Mouse (Mus musculus) neural tube, embryonic 12.5 days (tissue): ENCODE measurements around the gene Tbc1d4. TPM values are rescaled to one million over a fixed set of nuclear protein-coding genes. Genes with fewer than 3 reads are reported as not detected.
A peak's percentile ranks its signal among the peaks of the same experiment; 100 is the strongest.
"Not testable (repeated sequence)": the region's sequence is repeated elsewhere in the genome, so short reads cannot be mapped to it uniquely, and the experiment has no call there.

Experiments used
- ATAC-seq: fragments of 200-750 bp; cut with Nextera tagmentation; 2 replicates; pipeline ENCODE4 v1.8.0; 2017; ENCODE audit warnings: low read depth, mild to moderate bottlenecking, moderate TSS enrichment, moderate library complexity; ENCODE audit not compliant: low FRiP score
- H3K27ac ChIP-seq: fragments of 300-500 bp; sonication (generic); 2 replicates; pipeline ENCODE4 v1.5.1; 2016
- H3K27me3 ChIP-seq: fragments of 300-500 bp; sonication (generic); replicated peaks from 2 replicates; pipeline ENCODE4 v1.6.1; 2016; ENCODE audit warnings: mild to moderate bottlenecking
- H3K36me3 ChIP-seq: fragments of 300-500 bp; sonication (generic); 2 replicates; pipeline ENCODE4 v1.6.1; 2016; ENCODE audit warnings: mild to moderate bottlenecking
- H3K4me1 ChIP-seq: fragments of 300-500 bp; sonication (generic); 2 replicates; pipeline ENCODE4 v1.6.1; 2016
- H3K4me2 ChIP-seq: fragments of 300-500 bp; sonication (generic); replicated peaks from 2 replicates; pipeline ENCODE4 v1.6.1; 2016; ENCODE audit warnings: mild to moderate bottlenecking
- H3K4me3 ChIP-seq: fragments of 300-500 bp; sonication (generic); 2 replicates; pipeline ENCODE4 v1.5.1; 2016
- H3K9ac ChIP-seq: fragments of 300-500 bp; sonication (generic); 2 replicates; pipeline ENCODE4 v1.6.1; 2016; ENCODE audit warnings: mild to moderate bottlenecking
- H3K9me3 ChIP-seq: fragments of 300-500 bp; sonication (generic); 2 replicates; pipeline ENCODE4 v1.6.1; 2016; ENCODE audit warnings: mild to moderate bottlenecking
- WGBS: fragments of 180-500 bp; shearing (Covaris S2); methylation state at CpG from one replicate; pipeline ENCODE4 v1.1.7; 2016; 5-methylcytosine and 5-hydroxymethylcytosine counted together
- polyA plus RNA-seq: library from polyadenylated mRNA; unstranded; fragments of >200 nt; fragmentation: Nextera tagmentation; extraction: Ambion mirVana; gene quantifications from 2 replicates; pipeline ENCODE4 v1.2.1, GENCODE M21; 2016

Tbc1d4 gene
- polyA plus RNA-seq, 1 experiment from 2014 or later, result 5.8 TPM

- H3K4me2 ChIP-seq, result no peak overlapping the region
- no peak overlapping the region for H3K9ac ChIP-seq
- no peaks in the 10 kb centered on the region for H3K27me3 ChIP-seq
- 85% methylated on average over 5 of the region's 5 CpGs for WGBS
- no peak overlapping the region for H3K27ac ChIP-seq
- no peaks in the 10 kb centered on the region for H3K36me3 ChIP-seq
- H3K9me3 ChIP-seq, result no peaks in the 10 kb centered on the region
- H3K4me3 ChIP-seq, result no peak overlapping the region
- no peaks in the 10 kb centered on the region for H3K4me1 ChIP-seq
- ATAC-seq, result no peak
These were observed 17.9 kb downstream of the Tbc1d4 start for GRCm38 (mm10) chr14:101591101-101591500.

GRCm38 (mm10) chr14:101588209-101588991 is 20.6 kb downstream of the Tbc1d4 start:
- H3K4me1 ChIP-seq, H3K27me3 ChIP-seq, ATAC-seq, H3K4me3 ChIP-seq, H3K27ac ChIP-seq, H3K36me3 ChIP-seq, H3K9ac ChIP-seq, H3K4me2 ChIP-seq, H3K9me3 ChIP-seq: not testable (repeated sequence)
- 87% methylated on average over 3 of the region's 4 CpGs for WGBS

GRCm38 (mm10) chr14:101587366-101588040 is 21.5 kb downstream of the Tbc1d4 start:
- 54% methylated on average over 4 of the region's 6 CpGs for WGBS
- not testable (repeated sequence) for H3K9ac ChIP-seq, H3K27ac ChIP-seq, H3K4me2 ChIP-seq, H3K36me3 ChIP-seq, H3K27me3 ChIP-seq, ATAC-seq, H3K4me1 ChIP-seq, H3K9me3 ChIP-seq, H3K4me3 ChIP-seq

- 80% methylated on average over 7 of the region's 7 CpGs for WGBS
- no peak for ATAC-seq
- H3K4me2 ChIP-seq, result no peak overlapping the region
- H3K36me3 ChIP-seq, result no peaks in the 10 kb centered on the region
- no peak overlapping the region for H3K9ac ChIP-seq
- H3K4me1 ChIP-seq, result no peaks in the 10 kb centered on the region
- H3K27me3 ChIP-seq, result no peaks in the 10 kb centered on the region
- no peak overlapping the region for H3K27ac ChIP-seq
- H3K4me3 ChIP-seq, result no peak overlapping the region
- H3K9me3 ChIP-seq, result no peaks in the 10 kb centered on the region
These were observed 22.9 kb downstream of the Tbc1d4 start for GRCm38 (mm10) chr14:101586096-101586495.

DNA sequence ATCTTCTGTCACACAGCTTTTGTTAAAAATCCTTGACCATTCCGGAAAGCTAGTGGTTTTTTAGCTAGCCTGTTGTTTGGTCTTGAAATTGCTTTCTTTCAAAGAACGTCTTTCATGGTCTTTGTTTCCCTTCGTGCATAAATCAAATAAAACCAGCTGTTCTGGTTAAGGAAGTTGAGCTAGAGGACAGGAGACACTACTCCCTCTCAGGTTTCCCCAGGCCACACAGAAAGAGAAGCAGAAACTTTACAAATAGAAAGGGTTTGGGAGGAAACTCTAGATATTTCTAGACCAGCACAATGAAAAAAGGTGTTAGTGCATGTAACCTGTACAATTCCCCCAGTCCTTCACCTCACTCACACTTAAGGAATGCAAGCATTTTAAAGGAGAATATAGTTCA is 33.3 kb downstream of the Tbc1d4 start:
- ATAC-seq, result no peak
- Histone ChIP-seq H3K27me3 (no peaks in the 10 kb centered on the region), H3K4me1 (no peaks in the 10 kb centered on the region), H3K4me3 (no peak overlapping the region), H3K9me3 (no peaks in the 10 kb centered on the region), H3K9ac (no peak overlapping the region), H3K4me2 (no peak overlapping the region), H3K27ac (no peak overlapping the region), H3K36me3 (no peaks in the 10 kb centered on the region)
- WGBS, result 15% methylated on average over 3 of the region's 3 CpGs

- Histone ChIP-seq H3K4me2 (no peak overlapping the region), H3K36me3 (no peaks in the 10 kb centered on the region), H3K27me3 (no peaks in the 10 kb centered on the region), H3K9me3 (no peaks in the 10 kb centered on the region), H3K4me1 (no peaks in the 10 kb centered on the region), H3K4me3 (no peak overlapping the region), H3K9ac (no peak overlapping the region), H3K27ac (no peak overlapping the region)
- no peak for ATAC-seq
- WGBS, result 93% methylated on average over 1 of the region's 1 CpGs
These were observed 34.5 kb downstream of the Tbc1d4 start for GRCm38 (mm10) chr14:101574536-101574935.

DNA sequence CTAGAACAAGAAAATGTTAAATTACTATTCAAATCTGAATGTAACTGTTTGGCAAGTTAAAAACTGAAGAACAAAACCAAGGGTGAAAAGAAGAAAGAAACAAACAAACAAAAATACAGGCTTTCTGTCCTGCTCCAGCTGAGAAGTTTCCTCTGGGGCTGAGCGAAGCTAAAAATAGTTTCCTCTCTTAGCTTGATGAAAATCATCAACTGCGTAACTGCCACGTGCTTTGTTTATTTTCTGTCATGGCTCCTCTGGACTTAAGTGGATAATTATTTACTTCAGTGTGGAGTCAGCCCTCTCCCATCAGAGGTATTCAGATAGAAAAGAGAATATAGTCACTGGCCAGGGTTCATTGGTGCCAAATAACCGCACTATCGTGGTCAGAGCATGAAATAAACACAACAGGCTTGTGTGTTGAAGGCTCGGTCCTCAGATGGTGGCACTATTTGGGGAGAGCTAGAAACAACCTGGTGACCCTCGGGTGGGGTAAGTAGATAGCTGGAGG is 35.8 kb downstream of the Tbc1d4 start:
- Histone ChIP-seq H3K27ac (no peak overlapping the region), H3K4me1 (no peaks in the 10 kb centered on the region), H3K36me3 (no peaks in the 10 kb centered on the region), H3K4me2 (no peak overlapping the region), H3K9ac (no peak overlapping the region), H3K4me3 (no peak overlapping the region), H3K27me3 (no peaks in the 10 kb centered on the region), H3K9me3 (no peaks in the 10 kb centered on the region)
- no peak for ATAC-seq
- 80% methylated on average over 7 of the region's 7 CpGs for WGBS

GRCm38 (mm10) chr14:101568828-101569227 is 40.2 kb downstream of the Tbc1d4 start:
- Histone ChIP-seq H3K9ac (no peak overlapping the region), H3K4me1 (no peaks in the 10 kb centered on the region), H3K9me3 (no peaks in the 10 kb centered on the region), H3K27me3 (no peaks in the 10 kb centered on the region), H3K4me3 (no peak overlapping the region), H3K4me2 (no peak overlapping the region), H3K36me3 (no peaks in the 10 kb centered on the region), H3K27ac (no peak overlapping the region)
- no peak for ATAC-seq
- WGBS, result 87% methylated on average over 2 of the region's 2 CpGs

DNA sequence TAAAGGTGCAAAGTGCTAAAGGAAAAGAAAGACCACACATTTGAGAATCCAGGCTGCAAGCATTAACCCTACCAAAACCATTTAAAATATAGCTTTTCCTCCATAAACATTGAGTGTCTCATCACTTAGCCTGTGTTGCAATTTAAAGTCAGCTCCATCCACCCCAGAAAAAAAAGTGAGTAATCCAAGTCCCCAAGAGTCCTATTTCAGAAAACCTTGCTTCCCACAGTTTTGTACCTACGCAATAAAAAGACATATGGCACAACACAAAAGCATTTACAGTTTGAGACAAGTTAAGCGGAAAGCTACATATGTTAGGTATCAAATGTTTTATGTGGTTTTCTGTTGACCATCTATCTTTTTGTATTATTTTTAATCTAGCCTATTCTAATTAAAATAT is 42.3 kb downstream of the Tbc1d4 start:
- Histone ChIP-seq H3K4me3 (no peak overlapping the region), H3K36me3 (no peaks in the 10 kb centered on the region), H3K9me3 (no peaks in the 10 kb centered on the region), H3K27me3 (no peaks in the 10 kb centered on the region), H3K27ac (no peak overlapping the region), H3K4me1 (no peaks in the 10 kb centered on the region), H3K4me2 (no peak overlapping the region), H3K9ac (no peak overlapping the region)
- WGBS, result 87% methylated on average over 2 of the region's 2 CpGs
- ATAC-seq, result no peak

DNA sequence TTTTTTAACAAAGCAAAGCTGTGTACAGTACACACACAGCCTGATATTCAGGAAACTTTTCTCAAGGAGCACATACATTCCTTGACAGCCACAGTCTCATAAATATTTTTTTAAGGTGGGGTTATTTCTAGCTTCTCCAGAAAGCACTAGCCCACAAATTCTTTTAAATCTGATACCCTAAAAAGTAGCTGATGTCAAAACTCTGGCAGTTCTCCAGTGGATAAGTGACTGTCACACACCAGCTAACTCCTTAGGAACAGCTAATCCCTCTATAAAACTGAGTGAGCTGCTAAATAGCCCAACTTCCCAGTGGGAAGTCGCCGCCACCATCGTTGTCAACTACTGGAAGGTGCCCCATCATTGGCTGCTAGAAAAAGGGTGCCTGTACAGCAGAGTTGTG is 43.3 kb downstream of the Tbc1d4 start:
- H3K4me1 ChIP-seq, result no peaks in the 10 kb centered on the region
- no peaks in the 10 kb centered on the region for H3K36me3 ChIP-seq
- no peaks in the 10 kb centered on the region for H3K27me3 ChIP-seq
- no peak overlapping the region for H3K4me2 ChIP-seq
- no peak overlapping the region for H3K9ac ChIP-seq
- no peak overlapping the region for H3K4me3 ChIP-seq
- no peak overlapping the region for H3K27ac ChIP-seq
- H3K9me3 ChIP-seq, result no peaks in the 10 kb centered on the region
- WGBS, result 59% methylated on average over 3 of the region's 3 CpGs
- ATAC-seq, result no peak

DNA sequence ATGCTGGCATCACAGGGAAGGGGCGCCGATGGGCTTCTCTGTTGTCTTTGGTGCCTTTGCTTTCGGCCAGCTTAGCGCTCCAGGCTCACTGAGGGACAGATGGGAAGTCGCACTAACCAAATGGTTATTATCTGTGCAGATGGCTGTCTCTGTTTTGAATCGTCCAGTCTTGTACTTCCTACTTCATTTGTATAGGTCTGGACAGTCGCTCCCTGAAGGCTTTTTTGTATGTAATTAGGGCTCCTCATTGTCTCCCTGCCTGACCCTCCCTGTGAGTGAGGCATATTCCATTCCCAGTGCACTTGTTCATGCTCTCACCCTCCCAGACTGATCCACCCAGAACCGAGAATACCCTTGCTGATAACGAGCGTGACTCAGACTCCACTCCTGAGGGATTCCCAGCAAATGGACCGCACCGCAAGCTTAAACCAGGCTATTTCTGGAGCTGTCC is 47.7 kb downstream of the Tbc1d4 start:
- Histone ChIP-seq H3K4me3 (no peak overlapping the region), H3K36me3 (no peaks in the 10 kb centered on the region), H3K4me2 (peak overlapping the region; percentile 19; the same call in 1 of the 2 replicates), H3K27me3 (no peaks in the 10 kb centered on the region), H3K9ac (no peak overlapping the region), H3K27ac (no peak overlapping the region), H3K4me1 (no peaks in the 10 kb centered on the region), H3K9me3 (no peaks in the 10 kb centered on the region)
- peak; percentile 72 for ATAC-seq
- WGBS, result 51% methylated on average over 12 of the region's 12 CpGs

- Histone ChIP-seq H3K4me3 (no peak overlapping the region), H3K27ac (no peak overlapping the region), H3K4me1 (no peaks in the 10 kb centered on the region), H3K9me3 (no peaks in the 10 kb centered on the region), H3K9ac (no peak overlapping the region), H3K36me3 (no peaks in the 10 kb centered on the region), H3K27me3 (no peaks in the 10 kb centered on the region), H3K4me2 (no peak overlapping the region)
- WGBS, result 78% methylated on average over 3 of the region's 3 CpGs
- no peak for ATAC-seq
These were observed 49.5 kb downstream of the Tbc1d4 start for GRCm38 (mm10) chr14:101559446-101559845.
